Mouse (Mus musculus) testis, adult 2 months (tissue): Measurements from ENCODE around the gene Sept8. TPM values are rescaled to one million over a fixed set of nuclear protein-coding genes. Genes with fewer than 3 reads are reported as not detected.

ENCODE experiments used
- H3K27ac ChIP-seq: fragments of 200-500 bp; 2 replicates; pipeline ENCODE4 v1.5.1; 2012; ENCODE audit warnings: low read depth, low read length; ENCODE audit not compliant: control insufficient read depth, insufficient read depth
- H3K27me3 ChIP-seq: fragments of 200-500 bp; 2 replicates; pipeline ENCODE4 v1.6.1; 2012; ENCODE audit warnings: mild to moderate bottlenecking, low read length, moderate library complexity; ENCODE audit not compliant: control insufficient read depth, insufficient read depth
- H3K36me3 ChIP-seq: fragments of 200-500 bp; 2 replicates; pipeline ENCODE4 v1.6.1; 2012; ENCODE audit warnings: mild to moderate bottlenecking, low read length; ENCODE audit not compliant: control insufficient read depth, insufficient read depth
- H3K4me1 ChIP-seq: fragments of 200-500 bp; 2 replicates; pipeline ENCODE4 v1.6.1; 2012; ENCODE audit warnings: low read length; ENCODE audit not compliant: control insufficient read depth, insufficient read depth
- H3K4me3 ChIP-seq: fragments of 200-500 bp; 2 replicates; pipeline ENCODE4 v1.5.1; 2012; ENCODE audit warnings: low read depth, mild to moderate bottlenecking, low read length, moderate library complexity, mixed read lengths; ENCODE audit not compliant: control insufficient read depth
- CTCF ChIP-seq: fragments of 200-500 bp; IDR thresholded peaks from 2 replicates; pipeline ENCODE4 v1.5.1; 2012; ENCODE audit warnings: low read depth, mild to moderate bottlenecking, inconsistent platforms, low read length, moderate library complexity; ENCODE audit not compliant: control insufficient read depth, insufficient read depth, insufficient replicate concordance
- POLR2A ChIP-seq: fragments of 200-500 bp; IDR thresholded peaks from 2 replicates; pipeline ENCODE4 v1.6.1; 2012; ENCODE audit warnings: low read depth, mild to moderate bottlenecking, inconsistent platforms, low read length, moderate library complexity; ENCODE audit not compliant: control insufficient read depth
- polyA plus RNA-seq: library from polyadenylated mRNA; depleted of rRNA; stranded (reverse); fragments of >200 nt; gene quantifications from 2 replicates; pipeline ENCODE4 v1.2.3, GENCODE M21; 2012; rRNA removed

Gene Sept8
- 3.0 and 3.2 TPM in 2 replicates for polyA plus RNA-seq

GRCm38 (mm10) chr11:53519207-53520121 lies at the start of gene Sept8:
Gene Sept8 (plus strand): TSS chr11:53519257.
- no peaks in the 10 kb centered on the region for H3K36me3 ChIP-seq
- H3K27ac ChIP-seq = peak within 1 kb of the TSS; percentile 37
- TF ChIP-seq CTCF (no peak), POLR2A (peak; percentile 9; the same call in 1 of the 2 replicates)
- H3K4me1 ChIP-seq = peaks cover 5% of the 10 kb centered on the region
- no peaks in the 10 kb centered on the region for H3K27me3 ChIP-seq
- H3K4me3 ChIP-seq = peak within 1 kb of the TSS; percentile 67

GRCm38 (mm10) chr11:53469294-53469967 lies 49.6 kb upstream of the Sept8 start:
- Histone ChIP-seq H3K4me1 (peaks cover 14% of the 10 kb centered on the region), H3K27me3 (no peaks in the 10 kb centered on the region), H3K4me3 (peak overlapping the region; percentile 83), H3K36me3 (no peaks in the 10 kb centered on the region), H3K27ac (no peak overlapping the region)
- TF ChIP-seq CTCF (no peak), POLR2A (no peak)

GRCm38 (mm10) chr11:53469968-53470695 lies 48.9 kb upstream of the Sept8 start, which contains the start of gene Gm9837:
Gene Gm9837 (minus strand): TSS chr11:53470479.
- TF ChIP-seq CTCF = peak; percentile 93; the same call in 1 of the 2 replicates
- TF ChIP-seq POLR2A = peak; percentile 40; the same call in 1 of the 2 replicates
- Histone ChIP-seq H3K4me3 (peak within 1 kb of the TSS; percentile 83), H3K36me3 (no peaks in the 10 kb centered on the region), H3K4me1 (peaks cover 14% of the 10 kb centered on the region), H3K27ac (peak within 1 kb of the TSS; percentile 34; the same call in 1 of the 2 replicates), H3K27me3 (no peaks in the 10 kb centered on the region)

- Histone ChIP-seq H3K4me3 (no peak overlapping the region), H3K27me3 (no peaks in the 10 kb centered on the region), H3K4me1 (peaks cover 12% of the 10 kb centered on the region), H3K36me3 (no peaks in the 10 kb centered on the region), H3K27ac (no peak overlapping the region)
- TF ChIP-seq POLR2A (no peak), CTCF (no peak)
These were observed 46.3 kb upstream of the Sept8 start for GRCm38 (mm10) chr11:53472709-53473108.

GRCm38 (mm10) chr11:53475620-53476019 lies 43.4 kb upstream of the Sept8 start:
- no peaks in the 10 kb centered on the region for H3K27me3 ChIP-seq
- no peaks in the 10 kb centered on the region for H3K36me3 ChIP-seq
- H3K4me1 ChIP-seq = peaks cover 12% of the 10 kb centered on the region
- TF ChIP-seq CTCF = no peak
- TF ChIP-seq POLR2A = no peak
- H3K27ac ChIP-seq = no peak overlapping the region
- H3K4me3 ChIP-seq = no peak overlapping the region

- no peaks in the 10 kb centered on the region for H3K36me3 ChIP-seq
- H3K4me3 ChIP-seq = no peak overlapping the region
- H3K27me3 ChIP-seq = no peaks in the 10 kb centered on the region
These were observed 41.2 kb upstream of the Sept8 start for GRCm38 (mm10) chr11:53477833-53478232.

More at GRCm38 (mm10) chr11:53477833-53478232, 41.2 kb upstream of the Sept8 start:
- H3K27ac ChIP-seq = no peak overlapping the region
- TF ChIP-seq POLR2A (no peak), CTCF (no peak)
- H3K4me1 ChIP-seq = peaks cover 7% of the 10 kb centered on the region
